Mouse (Mus musculus): ENCODE measurements at regions not wholly inside any gene's neighbourhood (a gene's known extent, or its start where the extent isn't known, plus 50 kb on each side); places are given as distances from the start of the nearest gene placed in this dataset.

DNA sequence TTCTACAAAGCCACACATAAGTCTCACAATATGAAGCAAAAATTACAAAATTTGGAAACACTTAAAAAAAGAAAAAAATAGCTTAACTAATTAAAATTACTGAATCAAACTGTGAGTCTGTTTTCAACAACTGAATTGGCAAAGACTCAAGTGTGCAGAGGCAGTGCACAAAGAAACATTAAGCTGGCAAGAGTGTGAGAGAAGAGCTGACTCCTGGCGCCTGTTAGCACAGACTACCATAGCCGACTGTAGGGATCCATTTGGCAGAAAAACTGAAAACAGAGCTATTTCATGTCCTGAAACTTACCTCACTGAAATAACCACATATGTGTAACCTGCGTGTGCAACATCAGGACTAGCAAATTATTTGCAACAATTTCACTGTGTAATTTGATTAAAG, 746.4 kb upstream of the Cypt12 start:
- intact Hi-C loops (cut with DNase I) = no loop called here
- DNase-seq = no peak

- no peak for DNase-seq
- intact Hi-C loops (cut with DNase I) = no loop called here
Observed at GRCm38 (mm10) chr3:17214031-17214430, 734.2 kb upstream of the Cypt12 start.

DNA sequence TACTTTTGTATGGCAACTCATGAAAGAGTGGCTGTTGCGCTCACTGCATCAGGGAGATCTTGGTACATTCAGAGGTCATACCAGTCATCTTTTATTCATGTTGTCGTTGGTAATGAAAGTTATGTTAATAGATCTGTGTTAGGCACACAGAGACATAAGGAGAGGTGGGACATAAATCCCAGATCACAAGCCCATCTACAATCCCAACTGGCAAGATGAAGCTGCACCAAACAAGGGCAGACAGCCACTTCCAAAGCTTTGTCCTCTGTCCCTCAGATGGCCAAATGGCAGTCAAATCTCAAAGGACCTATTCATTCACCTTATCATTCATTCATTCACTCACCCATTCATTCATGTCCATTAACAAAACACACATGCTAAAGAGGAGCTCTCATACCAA, 731.4 kb upstream of the Cypt12 start:
- intact Hi-C loops (cut with DNase I) = no loop called here
- DNase-seq = no peak

DNA sequence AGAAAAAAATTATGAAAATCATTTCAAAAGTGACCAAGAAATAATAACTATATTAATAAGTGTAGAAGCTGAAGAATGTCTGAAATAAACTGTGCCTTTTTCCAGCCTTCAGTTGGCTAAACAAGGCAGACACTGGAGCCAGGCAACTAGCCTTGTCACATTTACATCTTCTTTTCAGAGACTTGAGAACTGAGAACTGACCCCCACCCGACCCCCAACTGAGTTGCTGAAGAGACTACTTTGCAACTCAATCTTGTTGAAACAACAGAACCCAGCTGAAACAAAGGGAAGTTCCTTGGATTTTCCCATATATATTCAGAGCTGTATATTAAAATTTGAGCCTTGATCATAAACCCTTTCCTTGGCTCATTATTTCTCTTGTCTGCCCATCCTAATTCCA, 709.8 kb upstream of the Cypt12 start:
- intact Hi-C loops (cut with DNase I) = no loop called here
- no peak for DNase-seq

DNA sequence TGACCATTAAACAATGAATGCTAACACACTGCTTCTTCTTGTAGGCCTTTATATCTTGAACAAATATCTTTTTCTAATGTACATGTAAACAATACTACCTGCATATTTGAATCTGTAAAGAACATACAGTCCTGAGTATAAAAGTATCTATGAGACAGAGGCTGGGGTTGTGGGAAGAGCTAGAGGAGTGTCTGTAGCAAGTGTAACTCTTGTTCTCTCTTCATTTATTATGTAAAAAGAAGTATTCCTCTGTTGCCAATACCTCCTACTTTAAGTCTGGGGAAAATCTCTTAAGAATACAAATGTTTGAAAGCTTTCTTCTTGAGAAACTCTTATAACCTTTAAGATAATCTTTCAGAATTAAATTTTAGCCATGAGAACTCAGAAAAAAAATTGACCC, 689.8 kb upstream of the Cypt12 start:
- intact Hi-C loops (cut with DNase I) = no loop called here
- no peak for DNase-seq

GRCm38 (mm10) chr3:17259093-17259492, 689.1 kb upstream of the Cypt12 start:
- intact Hi-C loops (cut with DNase I) = no loop called here

DNA sequence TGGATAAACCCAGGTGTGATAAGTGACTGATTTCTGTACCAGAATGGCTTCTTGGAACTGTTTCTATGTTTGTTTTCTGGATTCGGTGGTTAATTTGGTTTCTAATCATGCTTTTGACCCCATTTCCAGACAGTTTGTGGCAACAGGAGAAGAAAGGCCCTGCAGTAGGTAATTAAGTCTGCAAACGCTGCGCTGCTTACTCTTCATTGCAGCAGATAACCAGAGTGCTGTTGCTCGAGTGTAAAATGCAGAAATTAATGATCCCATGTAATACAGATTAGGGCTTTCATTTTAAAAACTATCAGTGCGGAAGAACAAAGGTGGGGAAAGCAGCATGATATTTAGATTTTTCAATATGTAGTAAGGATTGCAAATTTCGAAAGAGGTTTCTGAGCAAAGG, 667.0 kb upstream of the Cypt12 start:
- intact Hi-C loops (cut with DNase I) = no loop called here
- no peak for DNase-seq

More at GRCm38 (mm10) chr3:17259093-17259492, 689.1 kb upstream of the Cypt12 start:
- DNase-seq = no peak

- DNase-seq = no peak
- intact Hi-C loops (cut with DNase I) = no loop called here
Observed at GRCm38 (mm10) chr3:17282881-17283280, 665.3 kb upstream of the Cypt12 start.

DNA sequence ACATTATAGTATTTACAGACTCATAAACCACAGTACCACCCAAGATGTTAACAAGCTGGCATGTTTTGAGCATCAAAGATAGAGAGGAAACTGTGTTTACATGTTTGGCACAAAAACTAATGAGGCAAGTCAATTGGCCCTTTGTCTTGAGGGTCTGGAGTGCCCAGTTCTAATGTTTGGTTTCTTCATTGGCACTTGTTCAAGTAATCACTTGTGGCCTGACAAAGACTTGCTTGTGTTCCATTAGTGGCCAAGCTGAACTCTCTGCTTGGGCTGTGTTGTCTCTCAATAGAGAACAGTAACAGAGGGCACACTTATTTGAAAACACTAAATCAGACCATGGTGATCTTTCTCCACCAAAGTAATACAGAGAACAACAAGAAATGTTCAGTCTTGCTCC, 630.7 kb upstream of the Cypt12 start:
- intact Hi-C loops (cut with DNase I) = no loop called here
- no peak for DNase-seq

DNA sequence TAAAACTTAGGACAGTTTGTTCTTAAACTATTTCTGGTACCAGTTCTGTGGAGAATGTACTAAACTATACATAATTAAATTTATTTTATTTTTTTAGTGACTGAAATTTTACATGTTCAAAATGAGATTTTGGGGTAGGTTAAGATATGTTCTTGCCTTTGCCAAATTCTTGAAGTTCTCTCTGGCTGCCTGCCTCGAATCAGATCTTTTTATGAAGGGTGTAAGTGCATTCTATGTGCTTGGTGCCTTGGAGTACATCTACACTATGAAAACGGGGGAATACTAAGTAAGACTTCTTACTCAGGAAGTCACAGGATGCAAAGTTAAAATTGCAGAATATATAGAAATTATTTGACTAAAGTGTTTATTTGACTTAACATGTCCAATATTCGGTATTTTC, 629.8 kb upstream of the Cypt12 start:
- DNase-seq = no peak
- intact Hi-C loops (cut with DNase I) = no loop called here

DNA sequence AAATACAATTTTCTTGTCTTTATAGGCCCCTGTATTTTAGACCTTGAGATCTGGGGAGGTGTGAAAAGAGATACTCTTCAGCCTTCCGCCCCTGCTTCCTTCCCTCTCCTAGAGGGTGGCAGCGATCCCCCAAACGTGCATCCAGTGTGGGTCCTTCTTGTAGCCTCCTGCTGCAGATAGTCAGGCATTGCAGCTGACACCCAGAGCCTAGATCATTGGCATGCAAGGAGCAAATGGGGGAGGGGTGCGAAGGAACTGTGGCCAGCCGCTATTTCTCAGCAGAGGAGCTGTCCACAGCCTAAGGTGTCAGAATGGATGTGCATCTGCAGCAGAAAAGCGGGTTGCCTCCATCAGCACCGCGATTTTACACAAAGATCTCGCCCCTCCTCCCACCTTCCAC, 629.0 kb upstream of the Cypt12 start:
- peak; percentile 45 to 46 for DNase-seq
- intact Hi-C loops (cut with DNase I) = no loop called here

- no peak for DNase-seq
- intact Hi-C loops (cut with DNase I) = no loop called here
Observed at GRCm38 (mm10) chr3:17319931-17320330, 628.3 kb upstream of the Cypt12 start.

DNA sequence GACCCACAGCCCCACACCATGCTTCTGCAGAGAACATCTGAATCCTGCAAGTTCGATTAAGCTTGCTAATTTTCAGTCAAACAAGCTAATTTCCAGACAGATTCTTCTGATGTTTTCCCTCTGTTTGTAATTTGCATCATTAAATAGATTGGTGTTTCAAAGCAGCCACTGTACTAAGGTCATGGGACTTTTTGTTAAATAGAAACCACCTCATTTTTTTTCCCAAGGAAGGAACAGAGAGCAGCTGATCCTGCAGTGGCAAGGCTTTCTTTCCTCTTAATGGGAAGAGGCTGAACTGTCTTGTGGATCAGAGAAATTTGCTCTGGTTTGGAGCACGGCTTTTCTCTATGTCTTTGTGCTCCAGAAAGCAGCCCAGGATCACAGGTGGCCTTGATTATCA, 625.9 kb upstream of the Cypt12 start:
- intact Hi-C loops (cut with DNase I) = no loop called here
- DNase-seq = no peak

GRCm38 (mm10) chr3:17324816-17325215, 623.4 kb upstream of the Cypt12 start:
- DNase-seq = no peak
- intact Hi-C loops (cut with DNase I) = no loop called here

- no peak for DNase-seq
- intact Hi-C loops (cut with DNase I) = no loop called here
Observed at GRCm38 (mm10) chr3:17325821-17326220, 622.4 kb upstream of the Cypt12 start.

DNA sequence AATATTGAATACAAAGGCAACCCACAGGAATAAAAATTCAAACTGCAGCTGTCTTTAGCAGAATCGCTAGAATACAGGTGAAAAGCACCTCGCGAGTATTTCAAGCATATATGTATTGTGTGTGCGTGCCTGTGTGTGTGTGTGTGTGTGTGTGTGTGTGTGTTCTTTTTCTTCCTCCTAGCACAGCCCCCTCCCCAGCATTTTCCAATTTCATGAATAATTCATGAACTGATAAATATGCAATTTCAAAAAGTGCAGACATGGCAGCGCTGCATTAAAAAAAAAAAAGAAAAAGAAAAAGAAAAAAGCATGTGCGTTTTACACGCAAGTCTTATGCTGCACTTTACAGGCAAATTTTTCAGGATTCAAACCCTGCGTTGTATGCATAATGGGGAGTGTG, 621.9 kb upstream of the Cypt12 start:
- intact Hi-C loops (cut with DNase I) = no loop called here
- DNase-seq = no peak

GRCm38 (mm10) chr3:17326774-17327173, 621.4 kb upstream of the Cypt12 start:
- intact Hi-C loops (cut with DNase I) = no loop called here

DNA sequence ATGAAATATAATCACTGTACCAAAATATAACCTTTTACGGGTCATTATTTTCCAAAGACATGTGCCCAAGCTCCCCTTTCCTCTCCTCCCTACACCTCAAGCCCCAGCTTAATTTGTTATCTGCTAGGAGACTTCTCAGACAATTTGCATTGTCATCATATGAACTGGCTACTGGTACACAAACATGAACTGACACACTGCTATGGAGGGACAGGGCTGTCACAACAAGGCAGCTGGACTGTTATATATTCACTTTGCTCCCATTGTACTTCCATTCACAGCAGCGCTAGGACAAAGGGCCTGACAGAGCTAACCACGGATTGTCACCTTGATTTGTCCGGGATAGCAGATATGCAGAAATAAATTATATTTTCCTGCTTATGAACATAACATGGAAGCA, 620.5 kb upstream of the Cypt12 start:
- intact Hi-C loops (cut with DNase I) = no loop called here

More at GRCm38 (mm10) chr3:17326774-17327173, 621.4 kb upstream of the Cypt12 start:
- DNase-seq = no peak

GRCm38 (mm10) chr3:17329411-17329810, 618.8 kb upstream of the Cypt12 start:
- intact Hi-C loops (cut with DNase I) = no loop called here
- DNase-seq = no peak

More for the DNA sequence above, 620.5 kb upstream of the Cypt12 start:
- DNase-seq = no peak

GRCm38 (mm10) chr3:17330429-17331373, 617.5 kb upstream of the Cypt12 start:
- DNase-seq = no peak
- intact Hi-C loops (cut with DNase I) = no loop called here

DNA sequence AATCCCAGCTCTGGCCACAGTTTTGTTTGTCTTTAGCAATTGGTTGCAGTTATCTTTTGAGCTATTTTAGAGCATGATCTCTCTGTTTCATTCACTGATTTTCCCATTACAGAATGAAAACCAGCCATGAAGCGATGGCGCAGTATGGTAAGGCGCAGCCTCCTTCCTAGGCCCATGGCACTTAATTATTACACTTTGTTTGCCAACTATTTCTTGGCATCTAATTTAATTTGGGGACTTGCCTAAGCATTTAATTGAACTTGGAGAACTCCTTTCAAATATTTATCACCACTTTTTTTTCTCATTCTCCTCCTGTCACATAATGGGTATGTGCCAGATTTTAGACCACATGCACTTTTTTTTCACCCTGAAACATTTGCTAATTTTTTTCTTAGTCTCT, 588.0 kb upstream of the Cypt12 start:
- intact Hi-C loops (cut with DNase I) = no loop called here
- no peak for DNase-seq
